Mouse (Mus musculus) heart, embryonic 16.5 days (tissue): ENCODE results near the gene Slc35f2. TPM values are rescaled to one million over a fixed set of nuclear protein-coding genes. Genes with fewer than 3 reads are reported as not detected.

Experiments
- ATAC-seq: fragments of 200-750 bp; cut with Nextera tagmentation; replicated peaks from 2 replicates; pipeline ENCODE4 v1.8.0; 2017; ENCODE audit warnings: moderate number of reproducible peaks; ENCODE audit not compliant: insufficient read depth, low FRiP score; ENCODE audit errors: extremely low read depth
- H3K27ac ChIP-seq: fragments of 300-500 bp; sonication (generic); 2 replicates; pipeline ENCODE4 v1.5.1; 2014; ENCODE audit warnings: mild to moderate bottlenecking, low read length, control low read depth, moderate library complexity
- H3K27me3 ChIP-seq: fragments of 300-500 bp; sonication (generic); 2 replicates; pipeline ENCODE4 v1.6.1; 2014; ENCODE audit warnings: low read length, mixed read lengths; ENCODE audit not compliant: control insufficient read depth, insufficient read depth
- H3K36me3 ChIP-seq: fragments of 300-500 bp; sonication (generic); 2 replicates; pipeline ENCODE4 v1.6.1; 2014; ENCODE audit not compliant: control insufficient read depth, insufficient read depth
- H3K4me1 ChIP-seq: fragments of 300-500 bp; sonication (generic); 2 replicates; pipeline ENCODE4 v1.6.1; 2014; ENCODE audit warnings: low read length, mixed read lengths; ENCODE audit not compliant: control insufficient read depth, insufficient read depth
- H3K4me2 ChIP-seq: fragments of 300-500 bp; sonication (generic); 2 replicates; pipeline ENCODE4 v1.6.1; 2014; ENCODE audit warnings: low read depth, mild to moderate bottlenecking, control low read depth, low read length
- H3K4me3 ChIP-seq: fragments of 300-500 bp; sonication (generic); 2 replicates; pipeline ENCODE4 v1.5.1; 2014; ENCODE audit warnings: mild to moderate bottlenecking, control low read depth, low read length
- H3K9ac ChIP-seq: fragments of 300-500 bp; sonication (generic); 2 replicates; pipeline ENCODE4 v1.6.1; 2014; ENCODE audit warnings: low read length, control low read depth
- H3K9me3 ChIP-seq: fragments of 300-500 bp; sonication (generic); replicated peaks from 2 replicates; pipeline ENCODE4 v1.6.1; 2016; ENCODE audit warnings: low read length; ENCODE audit not compliant: control insufficient read depth
- WGBS: fragments of 180-500 bp; shearing (Covaris S2); extraction: QIAGEN DNeasy Blood & Tissue Kit; methylation state at CpG from one replicate; pipeline ENCODE4 v1.1.7; 2014; 5-methylcytosine and 5-hydroxymethylcytosine counted together
- polyA plus RNA-seq: library from polyadenylated mRNA; unstranded; fragments of >200 nt; fragmentation: Nextera tagmentation; extraction: Ambion mirVana; gene quantifications from 2 replicates; pipeline ENCODE4 v1.2.1, GENCODE M21; 2015

Slc35f2 gene
- polyA plus RNA-seq, 1 experiment from 2014 or later: 1.6 TPM

DNA sequence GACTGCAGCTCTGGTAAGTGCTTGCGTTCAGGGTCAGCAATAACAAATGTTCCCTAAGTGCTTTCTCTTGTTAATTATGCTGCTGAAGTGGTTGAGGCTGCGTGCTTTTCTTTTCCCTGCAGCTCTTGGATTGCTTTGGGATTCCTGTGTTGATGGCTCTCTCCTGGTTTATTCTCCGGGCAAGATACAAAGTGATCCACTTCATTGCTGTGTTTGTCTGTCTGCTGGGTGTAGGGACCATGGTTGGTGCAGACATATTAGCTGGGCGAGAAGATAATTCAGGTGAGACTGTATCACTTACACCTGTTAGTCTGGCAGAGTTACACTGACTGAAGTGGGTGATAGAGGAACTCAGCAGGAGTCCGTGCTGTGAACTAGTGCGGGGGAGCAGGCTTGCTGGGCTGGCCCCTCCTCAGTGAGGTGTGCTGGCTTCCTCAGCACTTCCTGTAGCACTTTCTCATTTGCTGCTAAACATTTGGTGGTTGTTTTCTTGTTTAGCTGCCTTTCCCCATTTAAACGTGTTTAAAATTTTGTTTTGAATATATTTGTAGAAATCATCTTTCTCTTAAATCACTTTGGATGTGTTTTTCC lies 35.3 kb downstream of the Slc35f2 start:
- Histone ChIP-seq H3K27me3 (no peaks in the 10 kb centered on the region), H3K4me2 (no peak overlapping the region), H3K9ac (no peak overlapping the region), H3K27ac (no peak overlapping the region), H3K9me3 (no peaks in the 10 kb centered on the region), H3K4me3 (no peak overlapping the region), H3K36me3 (no peaks in the 10 kb centered on the region), H3K4me1 (no peaks in the 10 kb centered on the region)
- 14% methylated on average over 7 of the region's 7 CpGs for WGBS
- ATAC-seq: no peak

- 86% methylated on average over 6 of the region's 6 CpGs for WGBS
- no peak overlapping the region for H3K4me3 ChIP-seq
- no peak overlapping the region for H3K27ac ChIP-seq
- no peak overlapping the region for H3K9ac ChIP-seq
- H3K27me3 ChIP-seq: no peaks in the 10 kb centered on the region
- H3K9me3 ChIP-seq: no peaks in the 10 kb centered on the region
- no peak overlapping the region for H3K4me2 ChIP-seq
- H3K36me3 ChIP-seq: no peaks in the 10 kb centered on the region
- H3K4me1 ChIP-seq: no peaks in the 10 kb centered on the region
- ATAC-seq: no peak
Measured at GRCm38 (mm10) chr9:53813418-53813817, 42.1 kb downstream of the Slc35f2 start.

- H3K4me1 ChIP-seq: no peaks in the 10 kb centered on the region
- H3K36me3 ChIP-seq: no peaks in the 10 kb centered on the region
- no peak overlapping the region for H3K4me2 ChIP-seq
- no peak for ATAC-seq
- no peaks in the 10 kb centered on the region for H3K9me3 ChIP-seq
- 28% methylated on average over 4 of the region's 4 CpGs for WGBS
- no peaks in the 10 kb centered on the region for H3K27me3 ChIP-seq
- no peak overlapping the region for H3K27ac ChIP-seq
- H3K4me3 ChIP-seq: no peak overlapping the region
- H3K9ac ChIP-seq: no peak overlapping the region
Measured at GRCm38 (mm10) chr9:53818760-53819159, 47.4 kb downstream of the Slc35f2 start.

DNA sequence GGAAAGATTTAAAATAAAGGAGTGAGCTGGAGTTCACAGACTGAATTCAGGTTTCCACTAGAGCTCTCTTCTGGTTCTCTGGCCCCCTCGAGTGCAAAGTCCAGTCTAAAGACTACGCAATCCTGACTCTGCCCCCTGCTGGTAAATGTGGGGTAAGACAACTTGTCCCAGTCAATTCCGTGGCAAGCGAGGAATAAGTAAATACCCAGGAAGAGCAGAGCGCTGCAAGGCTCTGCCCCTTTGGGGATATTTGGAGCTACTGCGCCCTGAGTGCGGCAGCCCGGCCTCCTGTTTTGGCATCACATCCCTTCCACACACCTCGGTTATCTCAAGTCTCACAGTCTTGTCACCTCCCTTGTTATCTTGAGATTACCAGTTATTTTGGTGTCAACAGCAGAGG lies 54.0 kb downstream of the Slc35f2 start:
- no peak overlapping the region for H3K4me3 ChIP-seq

GRCm38 (mm10) chr9:53829081-53829865 lies 57.9 kb downstream of the Slc35f2 start:
- H3K9ac ChIP-seq: peak overlapping the region; percentile 67
- ATAC-seq: no peak
- peaks cover 5% of the 10 kb centered on the region; the same call in 1 of the 2 replicates for H3K27me3 ChIP-seq
- 15% methylated on average over 14 of the region's 14 CpGs for whole genome bisulfite sequencing
- no peaks in the 10 kb centered on the region for H3K9me3 ChIP-seq
- H3K4me3 ChIP-seq: peak overlapping the region; percentile 60
- no peaks in the 10 kb centered on the region; the same call in 1 of the 2 replicates for H3K4me1 ChIP-seq
- H3K36me3 ChIP-seq: no peaks in the 10 kb centered on the region
- peak overlapping the region; percentile 83 for H3K4me2 ChIP-seq
- no peak overlapping the region for H3K27ac ChIP-seq

More for the DNA sequence above, 54.0 kb downstream of the Slc35f2 start:
- Histone ChIP-seq H3K9ac (no peak overlapping the region), H3K4me1 (no peaks in the 10 kb centered on the region; the same call in 1 of the 2 replicates), H3K36me3 (no peaks in the 10 kb centered on the region), H3K27ac (no peak overlapping the region), H3K27me3 (peaks cover 5% of the 10 kb centered on the region; the same call in 1 of the 2 replicates), H3K4me2 (0 out of 2 replicates have a peak overlapping the region, but pooled peaks have one; percentile 1), H3K9me3 (no peaks in the 10 kb centered on the region)
- peak; percentile 70 for ATAC-seq
- WGBS: 4% methylated on average over 9 of the region's 9 CpGs

DNA sequence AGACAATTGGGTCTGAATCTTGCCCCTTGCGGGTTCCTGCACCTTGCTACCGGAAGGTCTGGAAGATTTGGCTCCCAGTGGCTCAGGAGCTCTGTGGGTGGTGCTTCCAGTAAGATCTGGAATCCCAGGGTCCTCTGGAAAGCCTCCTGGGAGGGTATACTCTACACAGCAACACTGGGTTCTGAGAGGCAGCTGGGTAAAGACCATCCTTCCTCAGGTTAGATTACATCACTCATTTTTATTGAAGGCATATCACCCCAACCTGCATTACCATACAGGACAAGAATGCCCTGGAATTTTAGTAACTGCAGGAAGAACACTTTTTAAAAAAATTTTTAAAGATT lies 58.5 kb downstream of the Slc35f2 start:
- peaks cover 5% of the 10 kb centered on the region; the same call in 1 of the 2 replicates for H3K27me3 ChIP-seq
- H3K4me3 ChIP-seq: peak overlapping the region; percentile 60
- WGBS: 28% methylated on average over 2 of the region's 2 CpGs
- peak overlapping the region; percentile 83 for H3K4me2 ChIP-seq
- H3K27ac ChIP-seq: no peak overlapping the region
- no peak for ATAC-seq
- no peaks in the 10 kb centered on the region for H3K36me3 ChIP-seq
- H3K9me3 ChIP-seq: no peaks in the 10 kb centered on the region
- no peaks in the 10 kb centered on the region; the same call in 1 of the 2 replicates for H3K4me1 ChIP-seq
- peak overlapping the region; percentile 67 for H3K9ac ChIP-seq

DNA sequence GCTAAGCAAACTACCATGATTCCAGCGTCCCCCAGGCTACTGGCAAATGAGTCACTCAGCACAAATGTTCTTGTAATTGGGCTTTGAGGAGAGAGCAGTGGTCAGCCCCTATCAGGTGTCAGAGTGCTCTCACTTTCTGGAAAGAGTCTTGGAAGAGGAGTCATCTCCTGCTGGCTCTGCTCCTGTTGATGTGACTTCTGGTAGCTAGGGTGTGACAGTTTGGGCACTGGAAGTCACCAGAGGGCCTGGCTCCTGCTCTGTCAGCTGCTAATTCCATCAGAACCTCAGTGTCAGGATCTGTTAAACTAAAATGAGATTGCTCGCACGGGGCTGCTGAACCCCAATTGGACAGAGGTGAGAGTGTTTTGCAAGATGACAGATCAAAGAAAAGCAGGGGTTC lies 63.7 kb downstream of the Slc35f2 start:
- Histone ChIP-seq H3K36me3 (no peaks in the 10 kb centered on the region), H3K27me3 (no peaks in the 10 kb centered on the region), H3K4me3 (no peak overlapping the region), H3K9ac (no peak overlapping the region), H3K4me1 (no peaks in the 10 kb centered on the region), H3K4me2 (no peak overlapping the region), H3K9me3 (no peaks in the 10 kb centered on the region), H3K27ac (no peak overlapping the region)
- 34% methylated on average over 3 of the region's 3 CpGs for WGBS
- ATAC-seq: no peak

DNA sequence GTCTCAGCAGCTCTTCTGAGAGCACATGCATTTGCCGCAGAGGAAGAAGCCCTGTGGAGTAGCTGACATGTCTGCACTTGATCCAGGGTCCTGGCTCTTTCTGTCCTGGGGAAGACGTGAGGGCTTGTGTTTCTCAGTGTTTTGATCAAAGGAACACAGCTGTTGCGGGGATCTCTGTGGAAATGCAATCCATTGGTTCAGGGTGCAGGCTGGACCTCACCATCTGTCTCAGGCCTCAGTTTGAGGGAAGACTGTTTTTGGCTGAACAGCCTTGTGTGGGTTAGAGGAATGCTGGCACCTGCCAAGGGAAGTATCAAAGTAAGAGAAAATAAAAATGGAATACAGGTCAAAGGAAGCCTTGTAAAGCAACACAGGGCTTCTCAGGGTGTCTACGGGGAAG lies 64.6 kb downstream of the Slc35f2 start:
- ATAC-seq: no peak
- no peak overlapping the region for H3K27ac ChIP-seq
- no peaks in the 10 kb centered on the region for H3K4me1 ChIP-seq
- H3K4me3 ChIP-seq: no peak overlapping the region
- WGBS: 53% methylated on average over 4 of the region's 4 CpGs
- H3K4me2 ChIP-seq: no peak overlapping the region
- H3K9ac ChIP-seq: no peak overlapping the region
- H3K27me3 ChIP-seq: no peaks in the 10 kb centered on the region
- H3K9me3 ChIP-seq: no peaks in the 10 kb centered on the region
- H3K36me3 ChIP-seq: no peaks in the 10 kb centered on the region

- no peaks in the 10 kb centered on the region for H3K27me3 ChIP-seq
- no peak for ATAC-seq
- H3K4me2 ChIP-seq: no peak overlapping the region
- H3K27ac ChIP-seq: no peak overlapping the region
- no peaks in the 10 kb centered on the region for H3K36me3 ChIP-seq
- H3K9me3 ChIP-seq: no peaks in the 10 kb centered on the region
- WGBS: 56% methylated on average over 8 of the region's 8 CpGs
- H3K4me3 ChIP-seq: no peak overlapping the region
- no peaks in the 10 kb centered on the region for H3K4me1 ChIP-seq
- no peak overlapping the region for H3K9ac ChIP-seq
Measured at GRCm38 (mm10) chr9:53838816-53839215, 67.5 kb downstream of the Slc35f2 start.
